Mouse (Mus musculus) adrenal gland, adult 2 months (tissue): ENCODE measurements around the gene Prm1. TPM values are rescaled to one million over a fixed set of nuclear protein-coding genes. Genes with fewer than 3 reads are reported as not detected.

Experiments used
- polyA plus RNA-seq: library from polyadenylated mRNA; depleted of rRNA; stranded (reverse); fragments of >200 nt; gene quantifications from 2 replicates; pipeline ENCODE4 v1.2.3, GENCODE M21; 2012; rRNA removed
- total RNA-seq, 2 experiments: library from RNA; stranded (reverse); gene quantifications; 2 replicates each; pipeline ENCODE4 v1.2.3; 2021

The Prm1 gene
- total and polyA plus RNA-seq, 3 experiments: not detected

Other genes starting within 250 kb of the Prm1 start
- 1 to 10 TPM; 3.0 to 3.8 TPM for gene Socs1, start 20.3 kb downstream of the Prm1 start, total RNA-seq
- 32.1 and 38.2 TPM in 2 replicates for gene Socs1, start 20.3 kb downstream of the Prm1 start, polyA plus RNA-seq
- gene Tnp2, start 17.2 kb downstream of the Prm1 start, total RNA-seq: not detected
- not detected in 2 replicates for gene Tnp2, start 17.2 kb downstream of the Prm1 start, polyA plus RNA-seq
- not detected for gene Prm3, start 14.9 kb downstream of the Prm1 start, total RNA-seq
- not detected in 2 replicates for gene Prm3, start 14.9 kb downstream of the Prm1 start, polyA plus RNA-seq
- gene Prm2, start 9.7 kb downstream of the Prm1 start, total RNA-seq: not detected
- gene Prm2, start 9.7 kb downstream of the Prm1 start, polyA plus RNA-seq: 0.19 TPM in 1 of 2 replicates, not detected in the other
- not detected for gene Gm11172, start 7.1 kb upstream of the Prm1 start, total RNA-seq
- gene Gm11172, start 7.1 kb upstream of the Prm1 start, polyA plus RNA-seq: not detected in 2 replicates
- gene Rmi2, start 29.2 kb upstream of the Prm1 start, total RNA-seq: under 1 TPM; 0.38 to 0.46 TPM
- 0.77 and 1.3 TPM in 2 replicates for gene Rmi2, start 29.2 kb upstream of the Prm1 start, polyA plus RNA-seq